Mouse (Mus musculus) left cerebral cortex, postnatal 14 days (tissue): ENCODE measurements around the gene Ifitm7. TPM values are rescaled to one million over a fixed set of nuclear protein-coding genes. Genes with fewer than 3 reads are reported as not detected.

Experiments used
- DNase-seq, 2 experiments: peaks; one replicate each; pipeline ENCODE4 v3.0.0; 2021 to 2022; ENCODE audit warnings: low spot score in 2 of 2, mixed read lengths in 1 of 2
- intact Hi-C: fragments of 180-260 bp; cut with DNase I; formaldehyde crosslinking; loops from one replicate; pipeline ENCODE4 v1.15.1; 2025
- long read RNA-seq, 2 experiments: library from polyadenylated mRNA; stranded (forward); transcript quantifications; one replicate each; pipeline ENCODE4 v2.0.0; 2021
- total RNA-seq, 2 experiments: library from RNA; stranded (reverse); gene quantifications; 2 replicates each; pipeline ENCODE4 v1.2.3; 2021

Gene Ifitm7
- 1 to 10 TPM in 1 of 2 experiments, under 1 TPM in 1; 0.80 to 1.0 TPM for total RNA-seq
- long read RNA-seq, experiment 1, partial matches to known transcripts = 0 of 2 reads
- long read RNA-seq, experiment 1, other reads (novel, unspliced or antisense) = 0 of 2 reads
- long read RNA-seq, experiment 2 = 0 reads

- intact Hi-C loops = loop anchor here (5.0 kb wide), 1 partner anchor 45 kb away; no protein-coding TSS in a partner anchor
- peak; percentile 69 to 70 for DNase-seq
These were observed at the start of gene Ifitm7, which contains the start of gene 2900011O08Rik for GRCm38 (mm10) chr16:13986574-13987478. TSS of gene Ifitm7 (minus strand) at chr16:13986888. TSS of gene 2900011O08Rik (plus strand) at chr16:13986604.

- DNase-seq = no peak
These were observed 46.4 kb upstream of the Ifitm7 start for GRCm38 (mm10) chr16:14033076-14033475.

GRCm38 (mm10) chr16:14030650-14031049, 44.0 kb upstream of the Ifitm7 start:
- intact Hi-C loops = no loop called here
- no peak for DNase-seq

More at GRCm38 (mm10) chr16:14033076-14033475, 46.4 kb upstream of the Ifitm7 start:
- intact Hi-C loops = no loop called here

- peak in 1 of 2 experiments; percentile 56 for DNase-seq
- intact Hi-C loops = no loop called here
These were observed 43.2 kb upstream of the Ifitm7 start for GRCm38 (mm10) chr16:14029851-14030250.

- DNase-seq = peak in 1 of 2 experiments; percentile 53
- intact Hi-C loops = no loop called here
These were observed 42.4 kb upstream of the Ifitm7 start for GRCm38 (mm10) chr16:14029072-14029471.

GRCm38 (mm10) chr16:14025091-14025990, 38.7 kb upstream of the Ifitm7 start:
- DNase-seq = peak in 1 of 2 experiments; percentile 48
- intact Hi-C loops = no loop called here

- no peak for DNase-seq
- intact Hi-C loops = no loop called here
These were observed 34.6 kb upstream of the Ifitm7 start for GRCm38 (mm10) chr16:14021166-14021822.

GRCm38 (mm10) chr16:14017306-14017705, 30.6 kb upstream of the Ifitm7 start:
- intact Hi-C loops = no loop called here
- DNase-seq = no peak

- intact Hi-C loops = no loop called here
- no peak for DNase-seq
These were observed 23.3 kb upstream of the Ifitm7 start for GRCm38 (mm10) chr16:14009966-14010365.

- intact Hi-C loops = no loop called here
- DNase-seq = no peak
These were observed 22.0 kb upstream of the Ifitm7 start for GRCm38 (mm10) chr16:14008708-14009107.

- intact Hi-C loops = no loop called here
- no peak for DNase-seq
These were observed 21.4 kb upstream of the Ifitm7 start for GRCm38 (mm10) chr16:14008081-14008480.

- peak; percentile 14 to 25 for DNase-seq
- intact Hi-C loops = no loop called here
These were observed 18.6 kb upstream of the Ifitm7 start for GRCm38 (mm10) chr16:14005266-14005665.

GRCm38 (mm10) chr16:14004726-14005125, 18.0 kb upstream of the Ifitm7 start:
- intact Hi-C loops = no loop called here
- no peak for DNase-seq

GRCm38 (mm10) chr16:14004170-14004569, 17.5 kb upstream of the Ifitm7 start:
- peak in 1 of 2 experiments; percentile 25 for DNase-seq
- intact Hi-C loops = no loop called here

GRCm38 (mm10) chr16:14003386-14004130, 16.9 kb upstream of the Ifitm7 start:
- intact Hi-C loops = no loop called here
- DNase-seq = no peak

GRCm38 (mm10) chr16:13994502-13994901, 7.8 kb upstream of the Ifitm7 start:
- no peak for DNase-seq
- intact Hi-C loops = no loop called here

GRCm38 (mm10) chr16:13994076-13994475, 7.4 kb upstream of the Ifitm7 start:
- intact Hi-C loops = no loop called here
- no peak for DNase-seq

GRCm38 (mm10) chr16:13992518-13993248, 6.0 kb upstream of the Ifitm7 start:
- intact Hi-C loops = no loop called here
- DNase-seq = no peak
